Mouse (Mus musculus) adrenal gland (tissue): ENCODE data around the gene D430041D05Rik.

Source experiments
- intact Hi-C: fragments of 180-260 bp; cut with DNase I; formaldehyde crosslinking; loops from one replicate; pipeline ENCODE4 v1.15.1; 2025

The D430041D05Rik gene

GRCm38 (mm10) chr2:104168186-104168896 lies 242.5 kb downstream of the D430041D05Rik start:
- intact Hi-C loops, result no loop called here

GRCm38 (mm10) chr2:104167765-104168164 lies 243.0 kb downstream of the D430041D05Rik start:
- intact Hi-C loops, result no loop called here

GRCm38 (mm10) chr2:104165631-104166030 lies 245.2 kb downstream of the D430041D05Rik start:
- intact Hi-C loops, result no loop called here

GRCm38 (mm10) chr2:104163978-104164487 lies 246.8 kb downstream of the D430041D05Rik start:
- intact Hi-C loops, result no loop called here

GRCm38 (mm10) chr2:104163418-104163817 lies 247.4 kb downstream of the D430041D05Rik start:
- intact Hi-C loops, result no loop called here

GRCm38 (mm10) chr2:104157831-104158230 lies 253.0 kb downstream of the D430041D05Rik start:
- intact Hi-C loops, result no loop called here

- intact Hi-C loops, result no loop called here
These were observed 256.9 kb downstream of the D430041D05Rik start for GRCm38 (mm10) chr2:104153876-104154275.

GRCm38 (mm10) chr2:104153345-104153744 lies 257.5 kb downstream of the D430041D05Rik start:
- intact Hi-C loops, result no loop called here

GRCm38 (mm10) chr2:104150608-104151397 lies 260.0 kb downstream of the D430041D05Rik start:
- intact Hi-C loops, result no loop called here

- intact Hi-C loops, result loop anchor here (10.0 kb wide), 1 partner anchor 167 kb away; no protein-coding TSS in a partner anchor
These were observed 262.8 kb downstream of the D430041D05Rik start for GRCm38 (mm10) chr2:104147910-104148561.

- intact Hi-C loops, result loop anchor here (10.0 kb wide), 1 partner anchor 169 kb away; no protein-coding TSS in a partner anchor
These were observed 264.8 kb downstream of the D430041D05Rik start for GRCm38 (mm10) chr2:104145983-104146382.

- intact Hi-C loops, result loop anchor here (10.0 kb wide), 1 partner anchor 171 kb away; no protein-coding TSS in a partner anchor
These were observed 266.8 kb downstream of the D430041D05Rik start for GRCm38 (mm10) chr2:104144004-104144403.

- intact Hi-C loops, result loop anchor here (10.0 kb wide), 1 partner anchor 173 kb away; no protein-coding TSS in a partner anchor
These were observed 268.7 kb downstream of the D430041D05Rik start for GRCm38 (mm10) chr2:104142140-104142539.

GRCm38 (mm10) chr2:104135920-104136319 lies 274.9 kb downstream of the D430041D05Rik start:
- intact Hi-C loops, result loop anchor here (10.0 kb wide), 2 partner anchors 199 to 439 kb away; no protein-coding TSS in a partner anchor

- intact Hi-C loops, result loop anchor here (1.0 to 10.0 kb wide), 3 partner anchors 200 to 440 kb away; no protein-coding TSS in a partner anchor
These were observed 276.4 kb downstream of the D430041D05Rik start for GRCm38 (mm10) chr2:104134150-104135056.

- intact Hi-C loops, result loop anchor here (2.0 to 10.0 kb wide), 3 partner anchors 98 to 442 kb away; no protein-coding TSS in a partner anchor
These were observed 277.6 kb downstream of the D430041D05Rik start for GRCm38 (mm10) chr2:104133042-104133810.

GRCm38 (mm10) chr2:104132266-104132859 lies 278.4 kb downstream of the D430041D05Rik start:
- intact Hi-C loops, result loop anchor here (2.0 to 10.0 kb wide), 3 partner anchors 98 to 442 kb away; no protein-coding TSS in a partner anchor

- intact Hi-C loops, result loop anchor here (10.0 kb wide), 2 partner anchors 204 to 444 kb away; no protein-coding TSS in a partner anchor
These were observed 279.8 kb downstream of the D430041D05Rik start for GRCm38 (mm10) chr2:104130969-104131368.
